Mouse (Mus musculus) spleen, adult 2 months (tissue): ENCODE results near the gene Ankrd63.

Experiments
- CTCF ChIP-seq: fragments of 200-500 bp; IDR thresholded peaks from 2 replicates; pipeline ENCODE4 v1.5.1; 2011; ENCODE audit warnings: mild to moderate bottlenecking, inconsistent platforms; ENCODE audit not compliant: insufficient read depth, insufficient read length, insufficient replicate concordance; ENCODE audit errors: extremely low read depth
- POLR2A ChIP-seq: fragments of 200-500 bp; IDR thresholded peaks from 2 replicates; pipeline ENCODE4 v1.6.1; 2011; ENCODE audit warnings: low read depth, low read length, inconsistent platforms

GRCm38 (mm10) chr2:118703913-118704730, at the start of gene Ankrd63:
- no peak for TF ChIP-seq POLR2A
- no peak for TF ChIP-seq CTCF
